Mouse (Mus musculus): Measurements from ENCODE around the gene Cntnap5b.
"Not testable (repeated sequence)": the region's sequence is repeated elsewhere in the genome, so short reads cannot be mapped to it uniquely, and the experiment has no call there.

Gene Cntnap5b

GRCm38 (mm10) chr1:99772614-99773013, at the start of gene Cntnap5b:
Gene Cntnap5b (plus strand): TSS chr1:99772765.
- DNase-seq = no peak

GRCm38 (mm10) chr1:99759996-99760395, 12.6 kb upstream of the Cntnap5b start:
- DNase-seq = no peak

GRCm38 (mm10) chr1:99772183-99772582, 382 bp upstream of the Cntnap5b start:
- DNase-seq = no peak

- no peak for DNase-seq
Measured at GRCm38 (mm10) chr1:99774144-99774543, 1.6 kb downstream of the Cntnap5b start.

- DNase-seq = no peak
Measured at GRCm38 (mm10) chr1:99813334-99814110, 41.0 kb downstream of the Cntnap5b start.

- DNase-seq = no peak
Measured at GRCm38 (mm10) chr1:99872344-99872743, 99.8 kb downstream of the Cntnap5b start.

GRCm38 (mm10) chr1:99907774-99908173, 135.2 kb downstream of the Cntnap5b start:
- no peak for DNase-seq

GRCm38 (mm10) chr1:99943515-99943914, 170.9 kb downstream of the Cntnap5b start:
- DNase-seq = no peak

GRCm38 (mm10) chr1:99959428-99959987, 186.9 kb downstream of the Cntnap5b start:
- DNase-seq = no peak

GRCm38 (mm10) chr1:99967300-99968089, 194.9 kb downstream of the Cntnap5b start:
- no peak for DNase-seq

GRCm38 (mm10) chr1:99970184-99971086, 197.9 kb downstream of the Cntnap5b start:
- DNase-seq = no peak

- not testable (repeated sequence) for DNase-seq
Measured at GRCm38 (mm10) chr1:100001226-100001625, 228.7 kb downstream of the Cntnap5b start.

- no peak for DNase-seq
Measured at GRCm38 (mm10) chr1:100006021-100006745, 233.6 kb downstream of the Cntnap5b start.

GRCm38 (mm10) chr1:100041808-100042207, 269.2 kb downstream of the Cntnap5b start:
- no peak for DNase-seq

- DNase-seq = no peak
Measured at GRCm38 (mm10) chr1:100079812-100080211, 307.2 kb downstream of the Cntnap5b start.

GRCm38 (mm10) chr1:100100516-100100915, 328.0 kb downstream of the Cntnap5b start:
- no peak for DNase-seq

GRCm38 (mm10) chr1:100101017-100101416, 328.5 kb downstream of the Cntnap5b start:
- DNase-seq = no peak

- DNase-seq = no peak
Measured at GRCm38 (mm10) chr1:100104343-100104742, 331.8 kb downstream of the Cntnap5b start.

- no peak for DNase-seq
Measured at GRCm38 (mm10) chr1:100122410-100122935, 349.9 kb downstream of the Cntnap5b start.

GRCm38 (mm10) chr1:100163588-100164357, 391.2 kb downstream of the Cntnap5b start:
- DNase-seq = no peak

- DNase-seq = no peak
Measured at GRCm38 (mm10) chr1:100171566-100171965, 399.0 kb downstream of the Cntnap5b start.

All from spleen, adult 18-20 months (tissue).